Mouse (Mus musculus): Measurements from ENCODE around the gene Txnrd1. TPM values are rescaled to one million over a fixed set of nuclear protein-coding genes. Genes with fewer than 3 reads are reported as not detected.

The Txnrd1 gene
- polyA plus RNA-seq (2016; fragmentation: Nextera tagmentation; extraction: Ambion mirVana), result 196 and 200 TPM in 2 replicates

DNA sequence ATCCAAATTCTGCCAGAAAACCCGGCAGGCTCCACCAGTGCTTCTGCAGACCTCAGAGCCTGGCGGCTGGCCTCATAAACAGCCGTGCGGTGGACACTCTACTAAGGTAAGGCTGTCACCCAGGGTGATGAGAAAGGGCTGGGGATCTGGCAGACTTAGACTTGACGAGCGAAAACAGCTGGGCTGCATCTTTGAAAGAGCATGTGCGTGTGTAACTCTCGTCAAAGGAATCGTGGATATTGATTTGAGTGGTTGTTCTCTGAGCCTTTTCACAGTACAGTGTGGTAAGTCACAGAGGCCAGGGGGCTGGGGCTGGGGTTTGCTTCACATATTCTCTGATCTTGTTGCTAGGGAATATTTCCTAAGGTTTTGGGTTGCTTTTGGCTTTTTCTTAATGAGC lies at the start of gene Txnrd1:
Txnrd1 (plus strand) TSS at position 26 of the 400 bp plus-strand sequence.
- no peak for DNase-seq (ENCODE audit: extremely low spot score, low spot score)
- Histone ChIP-seq H3K4me3 (no peak within 1 kb of the TSS), H3K27ac (0 out of 2 replicates have a peak within 1 kb of the TSS, but pooled peaks have one; percentile 2), H3K4me1 (peaks cover 12% of the 10 kb centered on the region), H3K36me3 (replicated peaks) (no peaks in the 10 kb centered on the region), H3K27me3 (ENCODE audit: poor library complexity, severe bottlenecking) (no peaks in the 10 kb centered on the region), H3K9me3 (no peaks in the 10 kb centered on the region; the same call in 1 of the 2 replicates)
- WGBS, result 74% methylated on average over 9 of the region's 9 CpGs

DNA sequence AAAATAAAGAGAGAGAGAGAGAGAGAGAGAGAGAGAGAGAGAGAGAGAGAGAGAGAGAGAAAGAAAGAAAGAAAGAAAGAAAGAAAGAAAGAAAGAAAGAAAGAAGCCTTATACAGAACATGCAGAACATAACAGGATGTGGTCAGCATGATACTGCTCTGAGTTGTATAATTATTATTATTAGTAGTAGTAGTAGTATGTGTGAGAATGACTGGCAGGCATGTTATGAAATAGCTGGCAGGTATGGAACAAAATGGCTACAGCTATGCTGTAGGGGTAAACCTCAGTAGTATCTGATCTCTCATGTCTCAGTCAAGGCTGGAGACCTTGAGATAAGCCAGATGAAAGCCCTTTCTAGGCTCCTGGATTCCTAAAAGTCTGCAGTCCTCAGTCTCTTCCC lies 44.6 kb upstream of the Txnrd1 start:
- H3K9me3 ChIP-seq, result 0 out of 2 replicates have a peak, but pooled peaks cover 3% of the 10 kb centered on the region
- no peaks in the 10 kb centered on the region for H3K36me3 ChIP-seq (replicated peaks)
- no peak for DNase-seq (ENCODE audit: extremely low spot score, low spot score)
- H3K4me3 ChIP-seq, result no peak overlapping the region
- H3K27me3 ChIP-seq (ENCODE audit: poor library complexity, severe bottlenecking), result no peaks in the 10 kb centered on the region
- no peak overlapping the region for H3K27ac ChIP-seq
- H3K4me1 ChIP-seq, result no peaks in the 10 kb centered on the region

DNA sequence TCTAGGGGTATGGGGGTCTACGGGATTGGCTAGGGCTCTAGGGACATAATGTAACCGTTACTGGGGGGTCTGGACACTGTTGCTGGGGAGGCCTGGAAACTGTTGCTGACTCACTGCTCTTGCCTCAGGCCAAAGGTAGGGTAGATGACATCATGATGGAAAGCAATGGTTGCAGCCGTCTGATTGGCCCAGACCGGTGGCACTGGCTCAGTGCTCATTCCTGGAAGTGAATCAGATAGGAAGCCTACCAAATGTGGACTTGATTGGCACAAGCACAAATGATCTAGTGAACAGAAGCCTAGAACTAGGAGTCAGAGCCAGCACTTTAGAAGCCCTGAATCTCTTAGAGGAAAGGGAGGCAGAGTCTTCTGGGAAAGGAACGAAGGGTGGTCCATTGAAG lies 43.2 kb upstream of the Txnrd1 start:
- Histone ChIP-seq H3K27me3 (ENCODE audit: poor library complexity, severe bottlenecking) (no peaks in the 10 kb centered on the region), H3K9me3 (0 out of 2 replicates have a peak, but pooled peaks cover 3% of the 10 kb centered on the region), H3K4me1 (peaks cover 5% of the 10 kb centered on the region), H3K27ac (no peak overlapping the region), H3K4me3 (no peak overlapping the region), H3K36me3 (replicated peaks) (no peaks in the 10 kb centered on the region)
- 90% methylated on average over 5 of the region's 5 CpGs for WGBS
- no peak for DNase-seq (ENCODE audit: extremely low spot score, low spot score)

DNA sequence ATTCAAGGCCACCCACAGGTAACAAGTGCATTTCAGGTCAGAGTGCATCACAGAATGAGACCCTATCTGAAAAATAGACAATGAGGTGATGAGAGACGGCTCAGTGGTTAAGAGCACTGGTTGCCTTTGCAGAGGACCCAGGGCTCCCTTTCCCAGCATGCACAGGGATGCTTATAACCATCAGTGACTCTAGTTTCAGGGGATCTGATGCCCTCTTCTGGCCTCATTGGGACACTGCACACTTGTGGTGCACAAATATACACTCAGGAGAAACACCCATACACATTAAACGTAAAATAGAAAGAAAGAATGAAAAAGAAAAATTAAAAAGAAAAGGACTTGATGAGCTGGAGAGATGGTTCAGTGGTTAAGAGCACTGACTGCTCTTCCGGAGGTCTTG lies 42.0 kb upstream of the Txnrd1 start:
- Histone ChIP-seq H3K36me3 (replicated peaks) (no peaks in the 10 kb centered on the region), H3K4me1 (peaks cover 18% of the 10 kb centered on the region), H3K27ac (no peak overlapping the region), H3K4me3 (no peak overlapping the region), H3K9me3 (0 out of 2 replicates have a peak, but pooled peaks cover 3% of the 10 kb centered on the region), H3K27me3 (ENCODE audit: poor library complexity, severe bottlenecking) (0 out of 2 replicates have a peak, but pooled peaks cover 6% of the 10 kb centered on the region)
- no peak for DNase-seq (ENCODE audit: extremely low spot score, low spot score)
- WGBS, result 92% methylated on average over 3 of the region's 3 CpGs

DNA sequence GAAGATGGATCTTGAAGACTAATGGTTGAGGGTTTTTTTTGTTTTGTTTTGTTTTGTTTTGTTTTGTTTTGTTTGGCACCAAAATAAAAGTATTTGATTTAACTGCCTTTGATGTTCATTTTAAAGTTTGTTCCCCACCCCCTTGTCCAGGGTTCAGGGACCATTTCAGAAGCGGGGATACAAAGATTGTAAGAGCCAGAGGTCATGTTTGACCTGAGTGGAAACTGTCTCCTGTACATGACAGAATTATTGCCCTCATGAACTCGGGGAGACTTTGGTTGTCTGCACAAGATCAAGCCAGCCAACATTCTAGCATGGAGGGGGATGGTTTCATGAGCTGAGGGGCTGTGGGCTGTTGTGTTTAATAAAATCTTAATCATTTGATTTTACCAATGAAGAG lies 41.4 kb upstream of the Txnrd1 start:
- no peak overlapping the region for H3K4me3 ChIP-seq
- peaks cover 23% of the 10 kb centered on the region for H3K4me1 ChIP-seq
- 0 out of 2 replicates have a peak, but pooled peaks cover 6% of the 10 kb centered on the region for H3K27me3 ChIP-seq (ENCODE audit: poor library complexity, severe bottlenecking)
- 81% methylated on average over 2 of the region's 2 CpGs for WGBS
- DNase-seq (ENCODE audit: extremely low spot score, low spot score), result no peak
- H3K9me3 ChIP-seq, result 0 out of 2 replicates have a peak, but pooled peaks cover 3% of the 10 kb centered on the region
- H3K36me3 ChIP-seq (replicated peaks), result no peaks in the 10 kb centered on the region
- no peak overlapping the region for H3K27ac ChIP-seq

DNA sequence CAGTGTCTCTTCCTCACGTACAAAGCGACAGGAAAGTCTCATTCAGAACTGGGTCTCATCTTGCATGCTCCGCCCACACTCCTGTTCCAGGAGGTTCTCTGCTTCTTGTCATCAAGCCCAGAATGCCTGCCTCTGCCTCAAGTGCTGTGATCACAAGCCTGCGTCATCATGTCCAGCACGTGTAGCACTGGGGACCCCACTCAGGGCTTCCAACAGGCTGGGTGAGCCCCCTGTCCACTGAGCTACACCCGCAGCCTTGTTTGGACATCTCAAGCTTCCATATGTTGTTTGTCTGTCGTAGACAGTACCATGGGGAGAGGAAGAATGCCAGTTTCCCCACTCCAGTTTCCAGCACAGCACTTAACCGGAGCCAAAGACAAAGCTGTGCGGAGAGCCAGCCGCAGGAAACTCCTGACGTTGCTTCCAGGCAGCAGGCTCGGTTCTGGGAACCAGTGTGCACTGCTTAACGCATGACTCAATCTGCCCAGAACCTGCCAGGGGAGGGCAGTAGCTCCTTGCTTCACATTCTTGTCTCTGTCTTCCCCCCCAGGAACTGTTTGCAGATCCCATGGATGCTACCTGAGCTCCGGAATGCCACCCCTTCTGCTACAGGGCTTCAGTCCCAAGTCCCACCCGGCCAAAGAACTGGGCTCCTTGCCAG lies 38.5 kb upstream of the Txnrd1 start:
- Histone ChIP-seq H3K4me1 (peaks cover 23% of the 10 kb centered on the region), H3K9me3 (0 out of 2 replicates have a peak, but pooled peaks cover 3% of the 10 kb centered on the region), H3K36me3 (replicated peaks) (no peaks in the 10 kb centered on the region), H3K4me3 (no peak overlapping the region), H3K27me3 (ENCODE audit: poor library complexity, severe bottlenecking) (0 out of 2 replicates have a peak, but pooled peaks cover 6% of the 10 kb centered on the region), H3K27ac (peak overlapping the region; percentile 54; the same call in 1 of the 2 replicates)
- no peak for DNase-seq (ENCODE audit: extremely low spot score, low spot score)
- 44% methylated on average over 15 of the region's 15 CpGs for WGBS

DNA sequence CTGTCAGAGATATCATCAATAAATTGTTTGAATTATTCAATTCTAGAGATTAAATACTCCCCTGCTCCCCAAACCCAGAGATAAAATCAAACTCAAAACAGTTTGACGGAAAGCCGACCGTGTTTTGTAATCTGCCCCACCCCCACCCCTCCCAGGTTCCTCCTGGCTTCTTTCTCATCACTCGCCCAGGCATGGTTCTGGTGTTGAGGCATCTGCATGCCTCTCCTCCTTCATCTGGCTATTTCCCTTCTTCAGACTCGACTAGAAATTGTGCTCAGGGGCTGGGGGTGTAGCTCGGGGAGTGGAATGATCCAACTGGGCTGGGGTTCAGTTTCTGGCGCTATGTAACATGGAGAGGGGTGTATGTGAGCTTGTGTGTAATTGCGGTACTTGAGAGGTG lies 38.0 kb upstream of the Txnrd1 start:
- H3K27ac ChIP-seq, result peak overlapping the region; percentile 54; the same call in 1 of the 2 replicates
- 57% methylated on average over 8 of the region's 8 CpGs for WGBS
- H3K36me3 ChIP-seq (replicated peaks), result no peaks in the 10 kb centered on the region
- DNase-seq (ENCODE audit: extremely low spot score, low spot score), result no peak
- 0 out of 2 replicates have a peak, but pooled peaks cover 3% of the 10 kb centered on the region for H3K9me3 ChIP-seq
- 0 out of 2 replicates have a peak, but pooled peaks cover 6% of the 10 kb centered on the region for H3K27me3 ChIP-seq (ENCODE audit: poor library complexity, severe bottlenecking)
- H3K4me3 ChIP-seq, result no peak overlapping the region
- peaks cover 23% of the 10 kb centered on the region for H3K4me1 ChIP-seq

DNA sequence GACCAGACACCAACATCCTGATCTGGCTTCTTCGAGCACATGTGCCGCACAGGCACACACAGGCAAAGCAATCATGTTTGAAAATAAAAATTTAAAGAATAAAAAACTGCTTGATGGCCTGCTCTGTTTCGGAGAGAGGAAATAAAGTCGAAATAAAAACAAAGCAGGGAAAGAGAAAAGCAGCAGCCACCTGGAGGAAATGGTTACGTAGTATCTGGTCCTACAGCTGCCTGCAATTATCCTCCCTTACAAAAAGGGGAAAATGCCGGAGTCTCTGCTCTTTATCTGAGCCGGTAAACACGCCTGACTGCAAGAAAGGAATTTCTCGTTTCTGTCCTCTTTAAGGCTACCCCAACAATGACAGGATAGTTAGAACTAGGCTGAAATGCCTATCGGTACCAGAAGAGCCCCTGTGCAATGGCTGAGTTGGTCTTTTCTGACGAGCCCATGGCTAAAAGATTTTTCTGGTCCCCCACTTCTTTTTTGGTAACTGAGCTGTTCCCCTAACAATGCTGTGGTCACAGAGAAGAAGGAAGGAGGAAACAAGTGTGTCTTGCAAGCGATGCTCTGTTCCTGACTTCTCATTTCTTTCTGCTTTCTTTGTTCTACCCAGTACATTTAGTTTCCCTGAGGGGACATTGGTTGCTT lies 37.2 kb upstream of the Txnrd1 start:
- Histone ChIP-seq H3K36me3 (replicated peaks) (no peaks in the 10 kb centered on the region), H3K4me1 (peaks cover 23% of the 10 kb centered on the region)
- DNase-seq (ENCODE audit: extremely low spot score, low spot score), result no peak

DNA sequence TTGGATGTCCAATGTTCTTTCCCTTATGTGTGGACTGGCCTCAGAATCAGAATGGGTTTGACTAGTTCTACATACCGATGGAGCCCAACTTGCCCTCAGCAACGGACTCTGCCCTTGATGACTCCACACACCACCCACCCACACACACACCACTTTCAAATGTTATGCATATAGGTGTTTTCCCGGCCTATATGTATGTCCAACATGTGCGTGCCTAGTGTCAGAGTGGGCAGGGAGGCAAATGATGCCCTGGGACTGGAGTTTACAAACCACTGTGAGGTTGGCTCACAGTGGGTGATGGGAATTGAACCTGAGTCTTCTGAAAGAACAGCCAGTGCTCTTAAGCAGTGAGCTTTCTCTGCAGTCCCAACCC lies 36.6 kb upstream of the Txnrd1 start:
- WGBS, result 84% methylated on average over 4 of the region's 4 CpGs
- Histone ChIP-seq H3K4me3 (no peak overlapping the region), H3K9me3 (no peaks in the 10 kb centered on the region), H3K4me1 (peaks cover 23% of the 10 kb centered on the region), H3K36me3 (replicated peaks) (no peaks in the 10 kb centered on the region), H3K27ac (peak overlapping the region; percentile 54; the same call in 1 of the 2 replicates), H3K27me3 (ENCODE audit: poor library complexity, severe bottlenecking) (0 out of 2 replicates have a peak, but pooled peaks cover 6% of the 10 kb centered on the region)
- DNase-seq (ENCODE audit: extremely low spot score, low spot score), result no peak

More for the DNA sequence above, 37.2 kb upstream of the Txnrd1 start:
- Histone ChIP-seq H3K4me3 (no peak overlapping the region), H3K27ac (peak overlapping the region; percentile 54), H3K27me3 (ENCODE audit: poor library complexity, severe bottlenecking) (0 out of 2 replicates have a peak, but pooled peaks cover 6% of the 10 kb centered on the region), H3K9me3 (0 out of 2 replicates have a peak, but pooled peaks cover 2% of the 10 kb centered on the region)
- 35% methylated on average over 12 of the region's 12 CpGs for WGBS

DNA sequence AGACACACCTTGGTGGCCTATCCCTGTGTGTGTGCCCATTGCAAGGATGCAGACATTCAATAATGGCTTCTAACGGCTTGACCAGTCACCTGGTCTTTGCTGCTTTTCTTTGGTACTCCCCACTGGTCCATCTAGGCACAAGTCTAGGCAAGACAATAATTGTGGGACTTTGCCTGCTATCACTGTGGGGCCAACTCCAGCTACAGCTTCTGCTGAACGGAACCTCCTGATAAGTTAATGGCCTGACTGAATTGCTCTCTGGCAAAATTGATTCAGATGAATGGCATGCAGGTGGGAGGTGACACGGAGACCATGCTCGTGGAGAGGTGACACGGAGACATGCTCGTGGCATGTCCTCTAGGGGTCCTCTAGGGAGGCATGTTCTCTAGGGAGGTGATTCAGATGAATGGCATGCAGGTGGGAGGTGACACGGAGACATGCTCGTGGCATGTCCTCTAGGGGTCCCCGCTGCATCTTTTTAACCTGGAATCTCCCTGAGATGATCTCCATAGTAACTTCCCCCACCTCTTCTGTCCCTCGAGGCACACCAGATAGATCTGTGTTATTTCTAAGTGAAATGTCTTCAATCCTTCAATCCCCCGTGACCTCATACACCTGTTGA lies 35.3 kb upstream of the Txnrd1 start:
- peaks cover 23% of the 10 kb centered on the region for H3K4me1 ChIP-seq
- H3K4me3 ChIP-seq, result no peak overlapping the region
- DNase-seq (ENCODE audit: extremely low spot score, low spot score), result no peak
- 69% methylated on average over 11 of the region's 11 CpGs for WGBS
- H3K9me3 ChIP-seq, result no peaks in the 10 kb centered on the region
- 0 out of 2 replicates have a peak, but pooled peaks cover 6% of the 10 kb centered on the region for H3K27me3 ChIP-seq (ENCODE audit: poor library complexity, severe bottlenecking)
- no peak overlapping the region for H3K27ac ChIP-seq
- no peaks in the 10 kb centered on the region for H3K36me3 ChIP-seq (replicated peaks)

DNA sequence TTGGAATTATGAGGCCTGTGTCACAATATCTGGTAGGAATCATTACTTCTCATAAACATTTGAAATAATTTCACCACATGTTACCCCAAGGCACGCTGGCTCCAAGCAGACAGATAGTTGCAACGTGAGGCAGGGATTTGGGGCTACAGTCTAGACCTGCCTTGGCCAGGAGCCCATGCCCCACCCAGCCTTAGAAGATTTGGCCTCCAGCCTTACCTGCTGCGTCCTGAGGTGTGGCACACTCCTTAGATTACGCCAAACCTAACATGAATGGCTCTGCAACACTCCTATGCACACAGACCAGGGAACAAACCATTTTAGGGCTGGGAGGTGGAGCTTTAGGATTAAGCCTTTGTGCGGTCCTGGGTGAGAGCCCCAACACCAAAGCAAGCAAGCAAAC lies 33.7 kb upstream of the Txnrd1 start:
- WGBS, result 77% methylated on average over 5 of the region's 5 CpGs

DNA sequence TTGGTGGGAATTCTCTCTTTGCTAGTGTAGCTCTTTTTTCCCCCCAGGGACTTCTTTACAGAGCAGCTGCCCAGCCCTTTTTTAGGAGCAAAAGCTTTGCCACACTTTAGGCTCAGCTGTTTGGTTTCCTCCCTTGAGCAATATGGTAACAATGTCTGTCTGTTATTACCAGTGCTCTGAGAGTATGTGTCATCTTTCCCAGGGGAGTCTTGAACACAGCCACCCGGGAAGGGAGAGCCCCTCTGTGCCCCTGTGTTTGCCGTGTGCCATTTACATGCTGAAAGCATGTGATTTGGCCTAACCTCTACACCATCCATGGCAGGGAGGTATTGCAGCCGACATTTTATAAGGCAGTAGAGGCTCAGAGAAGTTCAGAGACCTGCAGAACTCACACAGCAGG lies 29.4 kb upstream of the Txnrd1 start:
- Histone ChIP-seq H3K9me3 (no peaks in the 10 kb centered on the region), H3K36me3 (replicated peaks) (no peaks in the 10 kb centered on the region), H3K27me3 (ENCODE audit: poor library complexity, severe bottlenecking) (no peaks in the 10 kb centered on the region), H3K4me3 (no peak overlapping the region), H3K4me1 (peaks cover 29% of the 10 kb centered on the region), H3K27ac (no peak overlapping the region)
- DNase-seq (ENCODE audit: extremely low spot score, low spot score), result no peak
- WGBS, result 80% methylated on average over 3 of the region's 3 CpGs

More for the DNA sequence above, 33.7 kb upstream of the Txnrd1 start:
- peaks cover 21% of the 10 kb centered on the region for H3K4me1 ChIP-seq
- H3K4me3 ChIP-seq, result no peak overlapping the region
- H3K27me3 ChIP-seq (ENCODE audit: poor library complexity, severe bottlenecking), result 0 out of 2 replicates have a peak, but pooled peaks cover 6% of the 10 kb centered on the region
- H3K9me3 ChIP-seq, result no peaks in the 10 kb centered on the region
- no peaks in the 10 kb centered on the region for H3K36me3 ChIP-seq (replicated peaks)
- no peak overlapping the region for H3K27ac ChIP-seq
- DNase-seq (ENCODE audit: extremely low spot score, low spot score), result no peak

All from forebrain, embryonic 10.5 days (tissue).